Mouse (Mus musculus) activated CD4-positive, CD25-positive, alpha-beta regulatory T cell, adult 9 weeks (primary cell): Measurements from ENCODE around the gene Rfx6. TPM values are rescaled to one million over a fixed set of nuclear protein-coding genes. Genes with fewer than 3 reads are reported as not detected.

Source experiments
- polyA plus RNA-seq: library from polyadenylated mRNA; unstranded; fragments of 100-300 nt; shearing (Covaris generic); gene quantifications from one replicate; pipeline ENCODE4 v1.2.1, GENCODE M21; 2017

Rfx6 gene
- not detected for polyA plus RNA-seq

GRCm38 (mm10) chr10:51677548-51678250 lies at the start of gene Rfx6:
Gene Rfx6 (plus strand): TSS chr10:51677756.

GRCm38 (mm10) chr10:51631411-51632136 lies 46.0 kb upstream of the Rfx6 start, which contains the start of gene Gprc6a:
Gene Gprc6a (minus strand): TSS chr10:51631461.

Other genes with a start within 250 kb of the Rfx6 start
- 18.2 TPM for gene Gm49339, start 197.1 kb upstream of the Rfx6 start, polyA plus RNA-seq
- 41.9 TPM for gene Lilr4b, start 197.1 kb upstream of the Rfx6 start, polyA plus RNA-seq
- 93.0 TPM for gene Lilrb4a, start 186.8 kb upstream of the Rfx6 start, polyA plus RNA-seq
- gene Fam162b, start 87.2 kb upstream of the Rfx6 start, polyA plus RNA-seq = not detected
- not detected for gene Gprc6a, start 46.3 kb upstream of the Rfx6 start, polyA plus RNA-seq